Mouse (Mus musculus) embryonic stem cell, embryonic (primary cell): ENCODE results near the gene Ccna1.

Source experiments
- CTCF ChIA-PET, 4 experiments: fragments of 300-600 bp in 2 of 4; fragments of 350-600 bp in 2 of 4; sonication (Branson Sonifier 250); formaldehyde crosslinking; loops; one replicate each; lab custom pipeline; 2022; ENCODE audit warnings: inconsistent platforms in 2 of 4; lab: Charles Lee
- POLR2A ChIA-PET, 4 experiments: fragments of 300-600 bp in 2 of 4; fragments of 350-600 bp in 2 of 4; sonication (Branson Sonifier 250); formaldehyde crosslinking; loops; one replicate each; lab custom pipeline; 2022; ENCODE audit warnings: antibody characterized with exemption in 4 of 4, inconsistent platforms in 1 of 4; lab: Charles Lee

The Ccna1 gene

DNA sequence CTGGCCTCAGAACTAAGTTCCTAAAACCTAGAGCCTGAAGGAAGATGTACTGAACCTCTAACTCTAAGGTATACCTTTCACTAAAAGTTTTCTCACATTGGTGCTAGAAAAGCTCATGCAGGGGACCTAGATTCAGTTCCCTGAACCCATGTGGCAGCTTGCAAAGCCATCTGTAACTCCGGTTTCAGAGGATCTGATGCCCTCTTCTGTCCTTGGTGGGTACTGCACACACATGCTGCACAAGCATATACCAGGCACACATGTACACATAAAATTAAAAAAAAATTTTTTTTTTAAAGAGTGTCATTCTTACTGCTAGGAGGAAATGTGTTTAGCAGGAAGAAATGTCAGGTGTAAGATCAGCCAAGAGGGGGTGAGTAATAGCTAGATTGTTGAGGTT is 33.1 kb downstream of the Ccna1 start:
- CTCF ChIA-PET = interaction anchor here in 1 of 4 experiments (1.2 to 1.5 kb wide), 2 partner anchors 88 to 89 kb away, joined by 3 to 6 read pairs; no protein-coding TSS in a partner anchor
- POLR2A ChIA-PET = interaction anchor here in 2 of 4 experiments (0.7 to 1.1 kb wide), 2 partner anchors 41 to 89 kb away, joined by 3 read pairs; no protein-coding TSS in a partner anchor

- CTCF ChIA-PET = interaction anchor here in 1 of 4 experiments (0.6 kb wide), 1 partner anchor 46 kb away, joined by 5 read pairs; no protein-coding TSS in a partner anchor
- POLR2A ChIA-PET = interaction anchor here in 1 of 4 experiments (1.2 kb wide), 1 partner anchor 22 kb away, joined by 3 read pairs; no protein-coding TSS in a partner anchor
These were observed 42.8 kb downstream of the Ccna1 start for GRCm38 (mm10) chr3:55012536-55012935.

GRCm38 (mm10) chr3:55011681-55012080 is 43.6 kb downstream of the Ccna1 start:
- CTCF ChIA-PET = interaction anchor here in 2 of 4 experiments (0.6 to 1.0 kb wide), 3 partner anchors 10 to 215 kb away, joined by 3 to 4 read pairs (median 3); no protein-coding TSS in a partner anchor
- POLR2A ChIA-PET = interaction anchor here in 3 of 4 experiments (1.0 to 1.4 kb wide), 3 partner anchors 10 to 319 kb away, joined by 3 read pairs; partner anchors contain the start of genes Sertm1 (in 1 of the 3) and Supt20 (in 1 of the 3)

DNA sequence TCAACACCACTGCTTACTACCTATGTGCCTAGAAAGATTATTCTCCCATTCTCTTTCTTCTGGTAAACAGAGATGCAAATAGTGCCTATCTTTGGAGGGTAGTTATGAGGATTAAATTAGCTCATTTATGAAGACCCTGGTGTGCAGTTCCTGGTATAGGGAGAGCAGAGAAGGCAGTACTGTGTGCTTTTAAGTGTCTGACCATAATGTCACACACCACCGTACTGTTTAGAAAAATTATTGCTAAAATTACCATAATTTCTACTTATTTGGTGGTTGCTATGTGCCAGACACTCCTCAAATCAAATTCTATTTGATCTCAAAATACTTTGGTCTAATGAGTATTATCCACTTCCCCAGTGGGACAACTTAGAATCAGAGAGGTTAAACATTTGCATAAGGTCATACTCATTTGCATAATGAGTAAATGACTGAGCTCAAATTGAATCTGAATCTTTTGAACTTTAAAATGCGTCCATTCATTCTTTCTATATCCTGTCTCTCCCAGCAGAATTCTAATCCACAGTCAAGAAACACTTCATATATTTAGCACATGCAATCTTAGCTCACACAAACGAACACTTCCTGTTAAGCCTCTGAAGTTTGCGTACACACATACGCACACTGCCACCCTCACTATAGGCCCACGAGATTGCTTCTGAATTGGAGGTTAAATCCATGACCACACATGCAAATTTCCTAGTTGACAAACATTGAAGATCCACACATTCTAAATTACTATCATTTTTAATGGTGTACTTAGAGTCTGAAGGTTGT is 46.1 kb downstream of the Ccna1 start:
- POLR2A ChIA-PET = no interaction called here
- CTCF ChIA-PET = no interaction called here

- ChIA-PET CTCF (no interaction called here), POLR2A (interaction anchor here in 1 of 4 experiments (3.8 kb wide), 1 partner anchor 14 kb away, joined by 14 read pairs; no protein-coding TSS in a partner anchor)
These were observed 51.3 kb downstream of the Ccna1 start for GRCm38 (mm10) chr3:55004036-55004435.

GRCm38 (mm10) chr3:55001677-55002076 is 53.6 kb downstream of the Ccna1 start:
- CTCF ChIA-PET = interaction anchor here in 3 of 4 experiments (0.5 to 1.4 kb wide), 17 partner anchors 10 to 1660 kb away, joined by 3 to 7 read pairs (median 3); partner anchors contain the start of gene Sertm1 (in 1 of the 3)
- POLR2A ChIA-PET = interaction anchor here in 3 of 4 experiments (0.7 to 2.1 kb wide), 4 partner anchors 10 to 13 kb away, joined by 3 to 8 read pairs (median 4); no protein-coding TSS in a partner anchor
